9 mouse cellular contexts compared by ENCODE assay signal in the genomic region with DNA sequence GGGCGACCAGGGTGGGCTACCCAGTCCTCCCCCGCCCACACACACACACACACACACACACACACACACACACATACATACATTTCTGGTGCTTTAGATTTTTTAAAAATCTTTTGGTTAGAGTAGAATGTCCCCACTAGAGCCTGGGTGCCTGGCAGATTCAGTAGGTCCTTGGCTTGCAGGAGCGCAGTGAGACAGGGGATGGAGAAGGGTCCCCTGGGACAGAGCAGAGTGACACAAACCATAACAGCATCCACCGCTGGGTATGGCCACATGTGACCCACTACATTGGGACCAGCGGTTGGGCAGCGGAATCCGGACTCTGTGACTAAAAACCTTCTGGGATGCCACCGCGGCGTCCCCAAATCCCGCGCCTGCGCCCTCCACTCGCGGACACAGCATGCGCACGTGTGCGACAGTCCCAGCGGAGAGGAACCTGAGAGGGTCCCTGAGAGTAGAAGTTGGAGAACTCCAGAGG. TPM values are rescaled to one million over a fixed set of nuclear protein-coding genes. Genes with fewer than 3 reads are reported as not detected.
DNase-seq lines count a peak whose midpoint lies in the region; ATAC-seq lines count a peak whose summit lies in the region.
"Had no signal": no experiment of that assay in that cellular context is flagged by ENCODE, and none has a peak within 500 bp of the region (broad histone marks: within the 10 kb centered on the region; RNA-seq: fewer than 3 reads in every experiment).

No protein-coding gene starts in this region.

- ATAC-seq in heart, embryonic 12.5 days (ENCODE audit: insufficient number of reproducible peaks, low FRiP score): no peak
- ATAC-seq in forebrain, embryonic 13.5 days: peak; percentile 69; the same call in 1 of the 2 replicates
- peak; percentile 76 for ATAC-seq in midbrain, embryonic 13.5 days
- ATAC-seq in liver, embryonic 12.5 days: no peak

- no peaks in the 10 kb centered on the region for H3K36me3 ChIP-seq in heart, embryonic 12.5 days
- H3K36me3 ChIP-seq in forebrain, embryonic 13.5 days (ENCODE audit: poor library complexity, severe bottlenecking): no peaks in the 10 kb centered on the region
- no peaks in the 10 kb centered on the region for H3K36me3 ChIP-seq in midbrain, embryonic 13.5 days
- H3K36me3 ChIP-seq in liver, embryonic 12.5 days: no peaks in the 10 kb centered on the region

- H3K27ac ChIP-seq in heart, embryonic 12.5 days (ENCODE audit: poor library complexity, severe bottlenecking): no peak overlapping the region
- no peak overlapping the region for H3K27ac ChIP-seq in forebrain, embryonic 13.5 days
- H3K27ac ChIP-seq in midbrain, embryonic 13.5 days: no peak overlapping the region
- no peak overlapping the region for H3K27ac ChIP-seq in liver, embryonic 12.5 days

- no peak overlapping the region for H3K9ac ChIP-seq in heart, embryonic 12.5 days
- H3K9ac ChIP-seq in forebrain, embryonic 13.5 days: peak overlapping the region; percentile 38; the same call in 1 of the 2 replicates
- peak overlapping the region; percentile 57 for H3K9ac ChIP-seq in midbrain, embryonic 13.5 days (replicated peaks)
- H3K9ac ChIP-seq in liver, embryonic 12.5 days: no peak overlapping the region

- H3K27me3 ChIP-seq in heart, embryonic 12.5 days (replicated peaks): no peaks in the 10 kb centered on the region
- H3K27me3 ChIP-seq in forebrain, embryonic 13.5 days: no peaks in the 10 kb centered on the region
- H3K27me3 ChIP-seq in midbrain, embryonic 13.5 days: no peaks in the 10 kb centered on the region
- 0 out of 2 replicates have a peak, but pooled peaks cover 6% of the 10 kb centered on the region for H3K27me3 ChIP-seq in liver, embryonic 12.5 days (replicated peaks)

- no peaks in the 10 kb centered on the region for H3K4me1 ChIP-seq in heart, embryonic 12.5 days (replicated peaks)
- H3K4me1 ChIP-seq in forebrain, embryonic 13.5 days: 0 out of 2 replicates have a peak, but pooled peaks cover 5% of the 10 kb centered on the region
- H3K4me1 ChIP-seq in midbrain, embryonic 13.5 days (replicated peaks): peaks cover 8% of the 10 kb centered on the region
- H3K4me1 ChIP-seq in liver, embryonic 12.5 days: no peaks in the 10 kb centered on the region

- 0 out of 2 replicates have a peak, but pooled peaks cover 8% of the 10 kb centered on the region for H3K9me3 ChIP-seq in heart, embryonic 12.5 days (replicated peaks)
- H3K9me3 ChIP-seq in forebrain, embryonic 13.5 days (replicated peaks): peaks cover 4% of the 10 kb centered on the region; the same call in 1 of the 2 replicates
- H3K9me3 ChIP-seq in midbrain, embryonic 13.5 days: peaks cover 4% of the 10 kb centered on the region; the same call in 1 of the 2 replicates
- H3K9me3 ChIP-seq in liver, embryonic 12.5 days (replicated peaks): no peaks in the 10 kb centered on the region

- DNase-seq in heart, postnatal 25 days (ENCODE audit: low spot score): no peak
- DNase-seq in ES-CJ7 (ENCODE audit: low read depth, low spot score): peak; percentile 64
- no peak for DNase-seq in gastrocnemius, postnatal 25 days
- no peak for DNase-seq in kidney, adult 11 months

- peak overlapping the region; percentile 16; the same call in 1 of the 2 replicates for H3K4me3 ChIP-seq in heart, embryonic 12.5 days
- peak overlapping the region; percentile 36 for H3K4me3 ChIP-seq in forebrain, embryonic 13.5 days
- H3K4me3 ChIP-seq in midbrain, embryonic 13.5 days (replicated peaks): peak overlapping the region; percentile 39
- H3K4me3 ChIP-seq in liver, embryonic 12.5 days: no peak overlapping the region

- intact Hi-C loops in heart, postnatal 25 days (cut with DNase I): no loop called here

- WGBS in heart, embryonic 12.5 days: 38% methylated on average over 19 of the region's 19 CpGs
- 39% methylated on average over 19 of the region's 19 CpGs for WGBS in forebrain, embryonic 13.5 days
- 39% methylated on average over 19 of the region's 19 CpGs for WGBS in midbrain, embryonic 13.5 days
- WGBS in liver, embryonic 12.5 days (ENCODE audit: insufficient replicate concordance): 35% methylated on average over 19 of the region's 19 CpGs

- peak overlapping the region; percentile 37 for H3K4me2 ChIP-seq in heart, embryonic 12.5 days
- peak overlapping the region; percentile 57 for H3K4me2 ChIP-seq in forebrain, embryonic 13.5 days
- peak overlapping the region; percentile 55 for H3K4me2 ChIP-seq in midbrain, embryonic 13.5 days (replicated peaks)
- H3K4me2 ChIP-seq in liver, embryonic 12.5 days: no peak overlapping the region

RNA-seq across cellular contexts. Expression of a gene that starts 13.3 kb away (rescaled TPM):
- 2.7 and 3.4 TPM in 2 replicates for polyA plus RNA-seq in heart, embryonic 12.5 days (2016; fragmentation: Nextera tagmentation; extraction: Ambion mirVana)
- under 1 TPM; 0.29 to 0.48 TPM for total RNA-seq in heart, postnatal 25 days (2021)
- polyA plus RNA-seq in forebrain, embryonic 13.5 days (2015; fragmentation: Nextera tagmentation; extraction: Ambion mirVana): 21.7 and 25.0 TPM in 2 replicates
- 23.5 and 26.4 TPM in 2 replicates for polyA plus RNA-seq in midbrain, embryonic 13.5 days (2015; fragmentation: Nextera tagmentation; extraction: Ambion mirVana)
- 1.1 and 1.4 TPM in 2 replicates for polyA plus RNA-seq in liver, embryonic 12.5 days (2016; fragmentation: Nextera tagmentation; extraction: Ambion mirVana)
- under 1 TPM; 0.29 to 0.31 TPM for total RNA-seq in gastrocnemius, postnatal 25 days (2021)

RNA-seq across cellular contexts. Expression of a gene that starts 29.8 kb away (rescaled TPM):
- 0.46 and 0.49 TPM in 2 replicates for polyA plus RNA-seq in heart, embryonic 12.5 days (2016; fragmentation: Nextera tagmentation; extraction: Ambion mirVana)
- not detected for total RNA-seq in heart, postnatal 25 days (2021)
- polyA plus RNA-seq in forebrain, embryonic 13.5 days (2015; fragmentation: Nextera tagmentation; extraction: Ambion mirVana): 16.6 and 22.1 TPM in 2 replicates
- 26.8 and 29.6 TPM in 2 replicates for polyA plus RNA-seq in midbrain, embryonic 13.5 days (2015; fragmentation: Nextera tagmentation; extraction: Ambion mirVana)
- 0.08 and 0.11 TPM in 2 replicates for polyA plus RNA-seq in liver, embryonic 12.5 days (2016; fragmentation: Nextera tagmentation; extraction: Ambion mirVana)
- total RNA-seq in gastrocnemius, postnatal 25 days (2021): not detected
- total RNA-seq: hematopoietic stem cell, adult 5-6 weeks had no signal

RNA-seq across cellular contexts. Expression of a gene that starts 57.7 kb away (rescaled TPM):
- polyA plus RNA-seq in heart, embryonic 12.5 days (2016; fragmentation: Nextera tagmentation; extraction: Ambion mirVana): 11.9 and 13.5 TPM in 2 replicates
- total RNA-seq in heart, postnatal 25 days (2021): 1 to 10 TPM; 1.3 to 1.8 TPM
- 56.3 and 66.0 TPM in 2 replicates for polyA plus RNA-seq in forebrain, embryonic 13.5 days (2015; fragmentation: Nextera tagmentation; extraction: Ambion mirVana)
- polyA plus RNA-seq in midbrain, embryonic 13.5 days (2015; fragmentation: Nextera tagmentation; extraction: Ambion mirVana): 33.4 and 38.8 TPM in 2 replicates
- 6.2 TPM in 2 replicates for polyA plus RNA-seq in liver, embryonic 12.5 days (2016; fragmentation: Nextera tagmentation; extraction: Ambion mirVana)
- under 1 TPM; 0.70 to 1.00 TPM for total RNA-seq in gastrocnemius, postnatal 25 days (2021)

Comparison
In these comparisons a context has a peak if more than half of its experiments do, and no peak if none do; other contexts are left out.
1. ATAC-seq: peak in forebrain, embryonic 13.5 days (single experiment) and midbrain, embryonic 13.5 days (single experiment); none in heart, embryonic 12.5 days (single experiment) and liver, embryonic 12.5 days (single experiment).
2. H3K9ac ChIP-seq: peak in forebrain, embryonic 13.5 days (single experiment) and midbrain, embryonic 13.5 days (single experiment); none in heart, embryonic 12.5 days (single experiment) and liver, embryonic 12.5 days (single experiment).
3. RNA of a gene that starts 29.8 kb away (polyA plus RNA-seq): 26.8 to 29.6 TPM in midbrain, embryonic 13.5 days and 16.6 to 22.1 TPM in forebrain, embryonic 13.5 days; 0.46 to 0.49 TPM in heart, embryonic 12.5 days and 0.08 to 0.11 TPM in liver, embryonic 12.5 days; every median in the first group is over 10 times any median in the second.